Mouse (Mus musculus): Measurements from ENCODE around the gene Nop2. TPM values are rescaled to one million over a fixed set of nuclear protein-coding genes. Genes with fewer than 3 reads are reported as not detected.

The Nop2 gene
- polyA plus RNA-seq, 1 experiment, result 24.5 TPM

DNA sequence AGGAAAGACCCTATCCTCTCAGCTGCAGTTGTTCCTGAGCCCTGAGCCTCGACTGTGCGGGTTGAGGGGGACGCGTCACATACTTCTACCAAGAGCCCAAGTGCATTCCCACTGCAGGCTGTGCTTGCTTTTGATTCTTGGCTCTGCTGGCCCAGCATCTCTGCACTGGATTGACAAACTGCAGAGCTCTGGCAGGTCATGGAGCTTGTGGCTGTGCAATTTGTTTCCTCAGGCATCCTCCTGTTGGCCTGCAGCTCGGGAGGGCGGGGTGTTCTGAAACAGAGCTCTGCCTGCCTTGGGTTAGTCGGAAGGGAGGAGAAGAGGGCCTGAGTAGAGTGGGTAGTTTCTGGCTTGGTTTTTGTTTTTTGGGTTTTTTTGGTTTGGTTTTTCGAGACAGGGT is 10.7 kb downstream of the Nop2 start:
- no peaks in the 10 kb centered on the region for H3K27me3 ChIP-seq (replicated peaks)
- TF ChIP-seq FLI1 (IDR thresholded peaks at IDR 0.05; ENCODE audit: low read length), result no peak
- no peak for TF ChIP-seq GATA1 (IDR thresholded peaks at IDR 0.05; ENCODE audit: borderline replicate concordance, low read length)
- no peak overlapping the region for H3K4me3 ChIP-seq (replicated peaks)
- H3K4me1 ChIP-seq, result peaks cover 45% of the 10 kb centered on the region
- H3K36me3 ChIP-seq (replicated peaks; ENCODE audit: low read length), result peaks cover 74% of the 10 kb centered on the region
- no peaks in the 10 kb centered on the region for H3K9me3 ChIP-seq

DNA sequence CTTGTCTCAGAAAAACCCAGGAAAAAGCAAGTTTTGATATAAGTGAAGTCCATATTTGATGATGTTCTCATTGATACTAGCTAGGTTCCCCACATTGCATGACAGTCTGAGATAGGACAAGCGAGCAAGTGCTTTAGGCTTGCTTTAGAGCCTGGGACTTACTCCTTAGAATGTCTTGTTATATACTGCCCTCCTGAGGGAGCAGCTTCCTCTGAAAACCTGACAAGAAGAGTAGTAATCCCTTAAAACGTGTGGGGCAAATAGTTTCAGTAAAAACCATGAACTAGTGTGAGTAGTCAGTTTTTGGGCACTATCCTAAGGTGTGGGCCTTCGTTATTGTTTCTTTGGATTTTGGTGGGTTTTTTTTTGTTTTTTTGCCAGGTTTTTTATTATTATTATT is 11.4 kb downstream of the Nop2 start:
- H3K36me3 ChIP-seq (replicated peaks; ENCODE audit: low read length), result peaks cover 71% of the 10 kb centered on the region
- no peak overlapping the region for H3K4me3 ChIP-seq (replicated peaks)
- TF ChIP-seq GATA1 (IDR thresholded peaks at IDR 0.05; ENCODE audit: borderline replicate concordance, low read length), result no peak
- H3K27me3 ChIP-seq (replicated peaks), result no peaks in the 10 kb centered on the region
- H3K9me3 ChIP-seq, result no peaks in the 10 kb centered on the region
- peaks cover 52% of the 10 kb centered on the region for H3K4me1 ChIP-seq

DNA sequence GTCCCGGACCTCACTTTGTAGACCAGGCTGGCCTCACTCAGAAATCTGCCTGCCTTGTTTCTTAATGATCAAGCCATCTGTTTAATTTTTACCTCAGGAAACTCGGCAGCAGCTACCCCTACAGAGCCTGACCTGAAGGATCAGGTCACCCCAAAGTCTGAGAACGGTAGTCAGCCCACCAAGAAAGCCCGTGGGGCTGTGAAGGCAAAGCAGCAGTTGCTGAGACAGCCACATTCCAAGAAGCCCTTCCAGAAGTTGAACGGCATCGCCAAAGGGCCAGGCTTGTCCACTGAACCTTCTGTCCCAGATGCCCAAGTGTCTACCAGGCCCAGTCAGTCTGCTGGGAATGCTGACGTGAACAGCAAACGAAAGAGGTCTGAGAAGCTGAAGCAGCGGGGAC is 12.2 kb downstream of the Nop2 start:
- Histone ChIP-seq H3K4me1 (peaks cover 60% of the 10 kb centered on the region), H3K27me3 (replicated peaks) (no peaks in the 10 kb centered on the region), H3K9me3 (no peaks in the 10 kb centered on the region), H3K36me3 (replicated peaks; ENCODE audit: low read length) (peaks cover 71% of the 10 kb centered on the region), H3K4me3 (replicated peaks) (peak overlapping the region; percentile 23)
- TF ChIP-seq GATA1 (IDR thresholded peaks at IDR 0.05; ENCODE audit: borderline replicate concordance, low read length) (no peak), FLI1 (IDR thresholded peaks at IDR 0.05; ENCODE audit: low read length) (no peak)

DNA sequence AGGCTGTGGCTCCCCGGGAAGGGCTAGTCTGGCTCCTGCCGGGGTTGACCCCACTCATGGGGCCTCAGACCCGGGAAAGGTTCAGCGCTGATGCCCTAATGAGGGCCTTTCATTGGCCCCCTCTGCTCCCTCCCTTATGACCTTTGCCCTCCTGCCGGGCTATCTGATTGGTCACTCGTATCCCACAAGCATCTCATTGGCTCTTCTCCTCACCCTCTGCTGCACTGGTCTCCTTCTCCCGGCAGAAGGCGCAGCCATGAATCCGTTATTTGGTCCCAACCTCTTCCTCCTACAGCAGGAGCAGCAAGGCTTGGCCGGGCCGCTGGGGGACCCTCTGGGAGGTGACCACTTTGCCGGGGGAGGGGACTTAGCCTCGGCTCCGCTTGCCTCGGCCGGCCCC is 13.3 kb downstream of the Nop2 start, which contains the start of gene Iffo1:
Iffo1 (plus strand) TSS at position 241 of the 400 bp plus-strand sequence.
- no peak for TF ChIP-seq GATA1 (IDR thresholded peaks at IDR 0.05; ENCODE audit: borderline replicate concordance, low read length)
- TF ChIP-seq FLI1 (IDR thresholded peaks at IDR 0.05; ENCODE audit: low read length), result no peak
- Histone ChIP-seq H3K4me1 (peaks cover 66% of the 10 kb centered on the region), H3K9me3 (no peaks in the 10 kb centered on the region), H3K36me3 (replicated peaks; ENCODE audit: low read length) (peaks cover 70% of the 10 kb centered on the region), H3K4me3 (replicated peaks) (peak within 1 kb of the TSS; percentile 99), H3K27me3 (replicated peaks) (no peaks in the 10 kb centered on the region)

DNA sequence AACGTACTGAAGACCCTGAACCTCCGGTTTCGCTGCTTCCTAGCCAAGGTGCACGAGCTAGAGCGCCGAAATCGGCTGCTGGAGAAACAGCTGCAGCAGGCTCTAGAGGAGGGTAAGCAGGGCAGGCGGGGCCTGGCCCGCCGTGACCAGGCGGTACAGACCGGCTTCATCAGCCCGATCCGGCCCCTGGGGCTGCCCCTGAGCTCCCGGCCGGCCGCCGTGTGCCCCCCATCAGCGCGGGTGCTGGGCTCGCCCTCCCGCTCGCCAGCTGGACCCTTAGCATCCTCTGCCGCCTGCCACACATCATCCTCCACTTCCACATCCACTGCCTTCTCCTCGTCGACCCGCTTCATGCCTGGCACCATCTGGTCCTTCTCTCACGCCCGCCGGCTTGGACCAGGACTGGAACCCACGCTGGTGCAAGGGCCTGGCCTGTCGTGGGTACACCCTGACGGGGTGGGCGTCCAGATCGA is 13.8 kb downstream of the Nop2 start:
- peaks cover 68% of the 10 kb centered on the region for H3K36me3 ChIP-seq (replicated peaks; ENCODE audit: low read length)
- TF ChIP-seq GATA1 (IDR thresholded peaks at IDR 0.05; ENCODE audit: borderline replicate concordance, low read length), result no peak
- TF ChIP-seq FLI1 (IDR thresholded peaks at IDR 0.05; ENCODE audit: low read length), result no peak
- H3K9me3 ChIP-seq, result no peaks in the 10 kb centered on the region
- H3K27me3 ChIP-seq (replicated peaks), result no peaks in the 10 kb centered on the region
- H3K4me1 ChIP-seq, result peaks cover 62% of the 10 kb centered on the region
- peak overlapping the region; percentile 99 for H3K4me3 ChIP-seq (replicated peaks)

DNA sequence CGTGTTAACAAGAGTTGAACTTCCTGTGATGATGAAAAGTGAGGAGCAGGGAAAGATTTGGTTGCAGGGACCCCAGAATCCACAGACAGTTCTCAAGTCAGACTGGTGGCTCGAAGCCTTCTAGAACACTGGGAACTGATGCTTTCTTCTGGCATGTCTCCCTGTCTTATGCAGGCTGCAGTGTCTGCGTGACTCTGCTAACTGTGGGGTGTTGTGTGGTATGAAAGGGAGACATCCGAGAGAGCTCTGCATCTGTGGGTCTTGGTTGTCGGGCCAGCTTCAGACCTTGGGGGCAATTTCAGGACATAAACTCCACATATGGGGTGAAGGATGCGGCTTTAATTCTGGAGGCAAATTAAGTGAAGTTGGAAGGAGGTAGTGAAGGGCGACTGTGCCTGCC is 14.4 kb downstream of the Nop2 start:
- TF ChIP-seq GATA1 (IDR thresholded peaks at IDR 0.05; ENCODE audit: borderline replicate concordance, low read length) (no peak), FLI1 (IDR thresholded peaks at IDR 0.05; ENCODE audit: low read length) (no peak)
- peak overlapping the region; percentile 99 for H3K4me3 ChIP-seq (replicated peaks)
- H3K27me3 ChIP-seq (replicated peaks), result no peaks in the 10 kb centered on the region
- H3K4me1 ChIP-seq, result peaks cover 64% of the 10 kb centered on the region
- H3K9me3 ChIP-seq, result no peaks in the 10 kb centered on the region
- H3K36me3 ChIP-seq (replicated peaks; ENCODE audit: low read length), result peaks cover 68% of the 10 kb centered on the region

DNA sequence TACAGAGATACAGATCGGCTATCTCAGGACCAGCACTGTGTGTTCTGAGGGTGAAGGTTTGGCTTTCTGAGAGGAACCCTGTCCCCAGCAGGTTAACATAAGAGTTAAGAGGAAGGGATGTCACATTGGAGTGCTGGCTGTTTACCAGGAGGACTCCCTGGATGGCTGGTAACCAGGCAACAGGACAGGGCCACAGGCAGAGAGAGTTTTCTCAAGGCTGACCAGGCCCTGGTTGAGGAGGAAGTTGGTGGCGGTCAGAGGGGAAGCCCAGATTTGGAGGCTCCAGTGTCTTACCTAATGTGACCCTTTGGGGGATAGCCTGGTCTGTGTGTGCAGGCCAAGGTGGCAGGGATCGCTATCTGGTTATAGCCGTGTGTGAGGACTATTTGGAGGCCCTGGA is 15.1 kb downstream of the Nop2 start:
- TF ChIP-seq GATA1 (IDR thresholded peaks at IDR 0.05; ENCODE audit: borderline replicate concordance, low read length) (no peak), FLI1 (IDR thresholded peaks at IDR 0.05; ENCODE audit: low read length) (no peak)
- H3K36me3 ChIP-seq (replicated peaks; ENCODE audit: low read length), result peaks cover 68% of the 10 kb centered on the region
- no peaks in the 10 kb centered on the region for H3K27me3 ChIP-seq (replicated peaks)
- H3K4me1 ChIP-seq, result peaks cover 67% of the 10 kb centered on the region
- H3K4me3 ChIP-seq (replicated peaks), result peak overlapping the region; percentile 99
- no peaks in the 10 kb centered on the region for H3K9me3 ChIP-seq

DNA sequence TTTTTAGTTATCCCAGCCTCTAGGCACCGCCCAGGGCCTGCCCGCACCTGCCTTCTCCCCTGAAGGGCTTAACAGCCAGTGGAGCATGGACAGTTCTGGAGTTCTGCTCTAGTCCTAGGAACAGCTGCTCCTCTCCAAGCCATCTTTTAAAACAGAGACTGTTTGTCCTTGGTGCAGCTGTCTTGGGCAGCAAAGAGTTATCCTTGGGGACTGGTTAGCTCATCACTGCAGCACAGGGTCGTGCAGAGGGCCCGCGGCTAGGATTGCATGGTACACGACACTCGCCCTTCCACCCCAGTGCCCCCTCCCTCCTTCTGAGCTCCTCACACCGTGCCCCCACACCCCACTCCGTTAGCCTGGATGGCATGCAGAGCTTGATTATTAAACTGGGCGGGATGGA is 15.6 kb downstream of the Nop2 start:
- Histone ChIP-seq H3K36me3 (replicated peaks; ENCODE audit: low read length) (peaks cover 68% of the 10 kb centered on the region), H3K27me3 (replicated peaks) (no peaks in the 10 kb centered on the region), H3K4me1 (peaks cover 73% of the 10 kb centered on the region), H3K4me3 (replicated peaks) (peak overlapping the region; percentile 99), H3K9me3 (no peaks in the 10 kb centered on the region)
- TF ChIP-seq GATA1 (IDR thresholded peaks at IDR 0.05; ENCODE audit: borderline replicate concordance, low read length) (no peak), FLI1 (IDR thresholded peaks at IDR 0.05; ENCODE audit: low read length) (no peak)

DNA sequence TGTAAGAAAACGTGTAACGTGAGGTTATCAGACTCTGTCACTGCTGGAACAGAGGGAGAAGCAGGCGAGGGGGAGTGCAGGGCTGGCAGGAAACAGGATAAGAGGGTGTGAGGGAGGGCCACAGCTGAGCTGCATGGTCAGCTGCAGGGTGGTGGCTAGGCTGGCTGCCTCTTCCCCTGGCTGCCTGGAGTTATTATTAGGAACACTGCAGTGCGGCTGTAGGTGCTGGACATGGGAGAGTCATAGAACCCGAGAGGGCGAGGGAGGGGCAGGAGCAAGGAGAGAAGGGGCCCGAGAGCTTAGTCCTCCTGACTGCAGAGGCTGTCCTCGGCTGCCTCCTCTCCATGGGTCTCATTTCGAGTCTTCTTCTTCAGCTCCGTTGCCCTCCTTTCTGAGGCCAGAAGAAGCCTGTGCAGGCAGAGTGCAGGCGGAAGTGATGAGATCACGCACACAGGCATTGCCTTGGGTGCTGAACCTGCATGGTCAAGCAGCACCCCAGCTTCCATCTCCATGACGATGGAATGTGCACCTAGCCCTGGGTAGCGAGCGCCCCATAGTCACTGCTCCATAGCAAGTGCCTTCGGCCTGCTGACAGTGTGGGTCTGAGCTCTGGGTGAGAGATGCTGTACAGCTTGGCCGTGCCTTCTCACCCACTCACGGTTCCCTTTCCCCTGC is 16.7 kb downstream of the Nop2 start:
- Histone ChIP-seq H3K9me3 (no peaks in the 10 kb centered on the region), H3K36me3 (replicated peaks; ENCODE audit: low read length) (peaks cover 72% of the 10 kb centered on the region), H3K4me1 (peaks cover 83% of the 10 kb centered on the region), H3K4me3 (replicated peaks) (peak overlapping the region; percentile 90), H3K27me3 (replicated peaks) (no peaks in the 10 kb centered on the region)
- TF ChIP-seq FLI1 (IDR thresholded peaks at IDR 0.05; ENCODE audit: low read length) (no peak), GATA1 (IDR thresholded peaks at IDR 0.05; ENCODE audit: borderline replicate concordance, low read length) (no peak)

DNA sequence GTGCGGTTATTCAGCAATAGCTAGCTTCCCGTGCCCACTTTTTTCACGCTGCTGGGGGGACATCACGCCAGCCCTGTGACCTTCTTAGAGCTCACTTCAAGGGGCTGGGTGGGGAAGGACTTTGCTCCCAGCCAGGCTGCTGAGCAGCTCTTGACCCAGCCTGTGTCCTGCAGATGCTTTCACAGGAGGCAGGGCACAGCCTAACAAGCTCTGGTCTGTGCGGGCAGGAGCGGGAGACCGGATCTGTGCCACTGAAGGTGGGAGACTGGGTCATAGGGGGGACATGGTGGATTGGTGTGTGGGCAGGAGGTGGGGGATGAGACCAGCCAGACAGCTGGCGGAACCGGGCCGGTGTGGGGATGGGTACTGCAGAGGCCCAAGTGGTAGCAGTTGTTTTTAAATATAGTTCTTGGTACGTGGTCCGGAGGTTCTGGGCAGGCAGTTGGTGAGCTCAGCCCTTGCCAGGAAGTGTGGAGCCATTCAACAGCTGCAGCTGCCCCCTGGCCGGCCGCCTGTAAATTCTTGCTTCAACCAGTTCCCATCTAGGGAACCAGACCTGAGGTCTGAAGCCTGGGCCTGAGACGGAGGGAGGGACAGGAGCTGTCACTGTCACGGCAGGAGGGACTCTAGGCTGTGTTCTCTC is 17.3 kb downstream of the Nop2 start:
- H3K36me3 ChIP-seq (replicated peaks; ENCODE audit: low read length), result peaks cover 73% of the 10 kb centered on the region
- H3K9me3 ChIP-seq, result no peaks in the 10 kb centered on the region
- peak overlapping the region; percentile 90 for H3K4me3 ChIP-seq (replicated peaks)
- H3K27me3 ChIP-seq (replicated peaks), result no peaks in the 10 kb centered on the region
- peaks cover 85% of the 10 kb centered on the region for H3K4me1 ChIP-seq
- TF ChIP-seq GATA1 (IDR thresholded peaks at IDR 0.05; ENCODE audit: borderline replicate concordance, low read length) (no peak), FLI1 (IDR thresholded peaks at IDR 0.05; ENCODE audit: low read length) (no peak)
